Mouse (Mus musculus) cerebellum, postnatal 36 days (tissue): ENCODE data around the gene Arfgap2.

Source experiments
- DNase-seq, 2 experiments: peaks; one replicate each; pipeline ENCODE4 v3.0.0; 2021 to 2022; ENCODE audit warnings: mixed read lengths in 2 of 2

Gene Arfgap2

DNA sequence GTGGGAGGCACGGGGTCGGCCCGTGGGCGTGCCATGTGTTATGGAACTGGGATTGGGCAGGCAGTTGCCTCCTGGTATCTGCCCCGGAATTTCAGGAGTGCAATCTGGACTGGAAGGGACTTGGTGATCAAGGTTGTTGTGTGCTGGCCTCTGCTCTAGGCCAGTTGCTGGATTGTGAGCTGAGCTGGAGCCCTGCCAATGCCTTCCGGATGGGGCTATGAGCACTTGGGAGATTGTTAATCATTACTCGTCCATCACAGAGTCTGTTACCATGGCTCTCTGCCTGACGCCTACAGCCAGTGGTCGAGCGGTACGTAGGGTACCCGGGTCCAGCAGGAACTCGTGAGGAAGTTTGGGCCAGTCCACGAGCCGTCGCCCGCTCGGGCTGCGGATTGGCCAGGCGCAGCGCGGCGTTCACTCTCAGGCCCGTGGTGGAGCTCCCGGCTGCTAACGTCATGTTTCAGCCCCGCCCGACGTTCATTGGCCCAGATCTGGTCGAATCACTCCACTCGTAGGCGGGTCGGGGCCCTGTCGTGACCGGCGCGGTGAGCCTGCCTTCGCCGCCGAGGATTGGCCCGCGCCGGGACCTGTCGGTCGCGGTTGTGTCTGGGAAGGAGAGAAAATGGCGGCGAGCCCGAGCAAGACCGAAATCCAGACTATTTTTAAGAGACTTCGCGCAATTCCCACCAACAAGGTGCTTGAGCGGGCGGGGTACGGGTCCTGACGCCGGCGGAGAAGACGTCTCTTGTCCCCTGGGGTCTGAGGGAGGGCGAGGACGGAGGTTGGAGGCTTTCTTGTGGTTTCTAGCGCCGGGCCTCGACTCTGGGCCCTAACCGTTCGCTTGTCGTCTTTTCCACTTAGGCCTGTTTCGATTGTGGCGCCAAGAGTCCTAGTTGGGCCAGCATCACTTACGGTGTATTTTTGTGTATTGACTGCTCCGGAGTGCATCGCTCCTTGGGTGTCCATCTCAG is at the start of gene Arfgap2:
Gene Arfgap2, plus strand, starts transcription at position 264 of the 971 bp plus-strand sequence.
- peak; percentile 98 for DNase-seq

DNA sequence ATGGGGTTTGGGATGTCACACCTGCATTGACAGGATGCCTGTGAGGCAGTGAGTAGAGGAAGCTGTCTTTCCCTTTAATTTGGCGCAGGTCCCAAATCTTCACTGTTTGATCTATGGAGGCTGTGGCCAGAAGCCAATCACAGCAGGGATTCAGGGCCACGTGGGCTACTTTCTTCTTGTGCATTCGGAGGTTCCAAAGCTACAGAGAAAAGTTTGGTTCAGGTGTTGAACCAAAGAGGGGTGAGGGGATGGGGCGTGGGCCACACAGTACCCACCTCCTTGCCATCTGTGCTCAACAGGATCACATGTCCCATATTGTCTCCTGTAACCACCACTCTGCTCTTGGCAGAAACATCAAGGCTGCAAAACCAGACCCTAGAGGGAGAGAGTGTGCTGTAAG is 47.7 kb upstream of the Arfgap2 start:
- peak; percentile 35 to 42 for DNase-seq

DNA sequence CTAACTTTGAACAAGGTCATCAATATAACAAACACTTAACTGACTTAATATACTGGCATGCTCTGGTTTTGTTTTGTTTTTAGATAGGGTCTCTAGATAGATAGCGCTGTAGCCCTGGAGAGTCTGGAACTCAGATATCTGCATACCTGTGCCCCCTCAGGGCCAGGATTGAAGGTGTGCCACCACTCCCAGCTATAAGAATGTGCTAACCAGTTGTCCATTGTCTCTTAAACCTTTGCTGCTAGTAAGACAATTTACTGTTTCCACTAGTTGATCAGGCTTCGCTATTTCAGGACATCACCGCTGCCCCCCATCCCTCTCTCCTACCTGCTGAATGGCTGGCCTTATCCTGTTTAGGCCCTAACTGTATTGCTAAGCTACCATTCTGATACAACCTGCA is 44.3 kb upstream of the Arfgap2 start:
- DNase-seq: no peak

DNA sequence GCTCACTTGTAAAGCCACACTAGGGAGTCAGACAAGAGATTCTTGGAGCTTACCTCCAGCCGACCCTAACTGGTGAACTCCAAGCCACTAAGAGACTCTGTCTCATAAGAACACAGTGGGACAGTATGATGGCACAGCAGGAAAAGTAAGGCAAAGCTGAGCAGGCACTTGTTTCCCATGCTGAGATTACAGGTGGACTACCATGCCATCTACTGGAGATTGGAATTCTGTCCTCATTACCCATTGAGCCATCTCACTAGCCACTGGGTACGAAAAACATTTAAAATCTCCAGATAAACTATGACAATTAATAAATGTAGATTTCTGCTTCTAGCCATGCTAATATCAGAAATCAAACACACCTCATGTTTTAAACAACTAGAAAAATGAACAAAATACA is 41.2 kb upstream of the Arfgap2 start:
- no peak for DNase-seq

DNA sequence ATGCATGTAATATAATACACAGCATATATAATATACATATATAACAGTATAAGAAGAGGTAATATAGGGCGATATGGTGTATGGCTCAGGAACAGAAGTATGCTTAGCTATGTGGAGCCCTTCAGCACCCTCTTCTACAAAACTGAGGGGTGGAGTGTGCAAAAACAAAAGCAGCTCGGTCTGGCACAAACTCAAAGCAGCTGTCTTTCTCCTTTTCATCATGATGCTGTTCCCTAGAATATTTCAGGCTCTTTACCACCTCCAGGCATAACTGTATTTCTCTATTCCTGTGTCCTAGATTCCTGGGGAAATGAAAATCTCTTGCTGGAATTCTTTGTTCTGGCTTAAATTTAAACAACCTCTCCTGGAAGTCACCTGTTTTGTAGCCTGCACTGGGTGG is 35.0 kb upstream of the Arfgap2 start:
- no peak for DNase-seq

DNA sequence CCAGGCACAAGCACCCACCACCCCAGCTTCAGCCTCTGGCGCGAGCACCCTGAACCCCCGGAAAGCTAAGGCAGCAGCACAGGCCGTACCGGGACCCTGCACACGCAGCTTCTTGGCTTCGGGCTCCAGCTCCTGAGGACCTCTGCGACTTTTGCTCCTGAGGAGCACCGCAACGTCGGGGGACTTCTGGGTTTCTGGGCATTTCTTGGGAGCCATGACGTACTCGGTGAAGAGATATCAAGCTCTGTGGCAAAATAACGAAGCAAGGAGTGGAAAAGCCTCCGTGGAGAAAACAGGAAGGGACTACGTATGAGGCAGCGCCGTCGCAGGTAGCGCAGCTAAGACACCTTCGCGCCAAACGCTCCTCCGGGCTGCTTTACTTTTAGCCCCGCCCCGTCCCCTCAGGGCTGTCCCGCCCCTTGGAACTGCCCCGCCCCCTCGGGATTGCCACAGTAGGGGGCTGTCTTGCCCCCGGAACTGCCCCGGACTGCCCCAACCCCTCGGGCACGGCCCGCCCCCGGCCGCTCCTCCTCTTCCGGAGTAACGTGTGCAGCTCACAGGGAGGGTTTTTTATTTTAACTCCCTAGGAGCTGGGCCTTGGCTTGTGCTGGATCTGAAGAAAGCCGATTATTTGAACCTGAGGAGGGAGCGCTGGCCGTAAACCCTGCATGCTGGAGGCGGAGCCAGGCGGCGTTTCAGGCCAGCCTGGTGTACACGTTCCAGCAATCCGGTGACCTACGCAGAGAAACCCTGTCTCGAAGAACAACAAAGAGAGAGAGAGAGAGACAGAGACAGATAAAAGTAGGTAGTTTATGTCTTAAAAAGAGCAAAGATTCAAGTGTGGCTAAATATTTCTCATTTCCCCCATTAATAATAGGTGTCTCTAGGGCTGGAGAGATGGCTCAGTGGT is 27.9 kb upstream of the Arfgap2 start, which contains the start of gene Ddb2:
Gene Ddb2, minus strand, starts transcription at position 382 of the 910 bp plus-strand sequence.
- DNase-seq: peak; percentile 85 to 94

DNA sequence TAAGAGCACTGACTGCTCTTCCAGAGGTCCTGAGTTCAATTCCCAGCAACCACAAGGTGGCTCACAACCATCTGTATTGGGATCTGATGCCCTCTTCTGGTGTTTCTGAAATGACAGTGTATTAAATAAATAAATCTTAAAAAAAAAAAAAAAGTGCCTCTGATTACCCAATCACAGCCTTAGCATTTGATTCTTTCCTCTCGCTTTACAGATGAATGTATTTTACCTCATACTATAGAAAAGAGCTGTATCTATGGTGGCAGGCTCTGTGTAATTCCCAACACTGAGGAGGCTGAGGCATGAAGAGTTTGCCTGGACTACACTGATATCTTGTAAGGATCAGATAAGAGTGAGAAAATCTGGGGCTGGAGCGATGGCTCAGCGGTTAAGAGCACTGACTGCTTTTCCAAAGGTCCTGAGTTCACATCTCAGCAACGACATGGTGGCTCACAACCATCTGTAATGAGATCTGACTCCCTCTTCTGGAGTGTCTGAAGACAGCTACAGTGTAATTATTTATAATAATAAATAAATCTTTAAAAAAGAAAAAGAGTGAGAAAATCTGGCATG is 27.2 kb upstream of the Arfgap2 start:
- peak in 1 of 2 experiments; percentile 37 for DNase-seq

DNA sequence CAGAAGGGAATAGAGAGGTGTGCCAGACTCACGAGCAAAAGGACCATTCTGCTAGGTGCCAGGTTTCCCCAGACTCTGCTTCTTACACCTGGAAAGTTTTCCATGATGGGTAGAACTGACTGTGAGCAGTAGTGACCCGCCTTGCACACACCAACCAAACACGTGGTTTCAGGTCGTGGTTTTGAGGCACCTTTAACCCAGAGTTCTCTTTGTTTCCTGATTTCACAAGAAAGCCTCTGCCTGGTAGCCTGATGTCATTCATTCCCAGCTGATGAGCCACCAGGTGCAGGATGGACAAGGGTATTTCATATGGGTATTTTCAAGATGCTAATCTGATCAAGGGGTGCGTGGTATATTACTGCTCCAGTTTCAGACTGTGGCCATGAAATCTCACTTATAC is 22.2 kb upstream of the Arfgap2 start:
- no peak for DNase-seq

DNA sequence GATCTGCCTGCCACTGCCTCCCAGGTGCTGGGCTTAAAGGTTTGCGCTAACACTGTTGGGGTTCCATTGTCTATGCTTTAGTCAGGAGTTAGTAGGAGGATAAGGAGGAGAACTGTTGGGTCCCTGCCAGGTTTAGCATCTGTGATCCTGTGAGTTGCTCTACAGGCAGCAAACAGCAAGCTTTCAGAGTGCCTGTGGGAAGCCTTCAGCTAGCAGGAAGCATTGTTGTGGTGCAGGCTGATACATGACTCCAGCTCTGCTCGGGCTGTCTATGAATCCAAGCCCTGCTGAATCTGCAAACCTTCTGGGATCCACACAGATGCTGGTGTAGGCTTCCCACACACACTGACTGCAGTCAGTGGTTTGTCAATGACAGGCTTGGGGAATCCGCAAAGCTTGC is 21.4 kb upstream of the Arfgap2 start:
- peak; percentile 45 for DNase-seq

DNA sequence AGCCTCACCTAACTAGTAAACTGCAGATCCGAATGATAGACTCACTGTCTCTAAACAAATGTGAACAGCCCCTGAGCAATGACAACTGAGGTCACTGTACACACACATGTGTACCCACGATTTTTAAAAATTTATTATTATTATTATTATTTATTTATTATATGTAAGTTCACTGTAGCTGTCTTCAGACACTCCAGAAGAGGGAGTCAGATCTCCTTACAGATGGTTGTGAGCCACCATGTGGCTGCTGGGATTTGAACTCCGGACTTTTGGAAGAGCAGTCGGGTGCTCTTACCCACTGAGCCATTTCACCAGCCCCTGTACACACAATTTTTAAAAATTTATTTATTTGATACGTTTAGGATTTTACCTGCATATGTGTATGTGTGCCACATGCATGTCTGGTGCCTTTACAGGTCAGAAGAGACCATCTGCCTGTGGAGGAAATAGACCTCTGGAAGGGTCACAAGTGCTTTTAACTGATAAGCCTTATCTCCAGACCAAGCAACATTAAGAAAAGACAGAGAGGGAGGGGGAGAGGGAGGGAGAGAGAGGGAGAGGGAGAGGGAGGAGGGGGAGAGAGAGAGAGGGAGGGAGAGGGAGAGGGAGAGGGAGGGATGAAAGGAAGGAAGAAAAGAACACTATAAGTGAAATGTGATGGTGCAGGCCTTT is 20.1 kb upstream of the Arfgap2 start:
- no peak for DNase-seq

DNA sequence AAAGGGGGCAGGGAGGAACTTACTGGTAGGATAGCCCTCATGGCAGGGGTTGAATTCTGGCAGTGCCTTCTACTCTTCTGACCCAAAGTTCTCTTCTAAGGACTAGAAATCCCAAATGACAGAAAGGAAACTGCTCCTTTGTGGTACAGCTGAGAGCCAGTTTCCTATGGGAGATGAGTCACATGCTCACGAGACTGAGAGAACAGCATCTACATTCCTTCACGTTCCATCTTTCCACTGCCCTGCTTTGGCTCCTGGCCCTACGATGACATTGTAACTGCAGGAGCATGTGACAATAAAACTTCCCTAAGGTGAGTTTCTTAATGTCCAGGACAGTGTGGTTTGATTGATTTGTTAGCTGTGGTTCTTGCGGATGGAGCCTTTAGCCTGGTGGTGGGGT is 16.4 kb upstream of the Arfgap2 start:
- no peak for DNase-seq

DNA sequence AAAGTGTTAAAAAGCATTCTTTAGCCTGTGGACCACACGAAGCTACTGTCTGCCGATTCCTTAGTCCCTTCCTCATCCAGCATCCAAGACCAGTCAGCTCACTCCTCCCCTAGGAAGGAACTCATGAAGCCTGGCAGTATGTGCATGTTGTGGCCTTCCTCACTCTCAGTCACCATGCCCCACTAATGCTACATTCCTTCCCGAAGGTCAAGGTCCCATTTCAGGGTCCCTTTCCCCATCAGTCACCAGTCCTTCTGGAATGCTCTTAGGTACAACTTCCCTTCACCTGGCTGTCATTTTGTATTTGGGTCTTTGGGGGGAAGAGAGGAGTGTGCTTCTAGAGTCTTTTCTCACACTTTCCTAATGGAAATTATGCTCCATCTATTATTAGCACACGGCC is 12.8 kb upstream of the Arfgap2 start:
- DNase-seq: no peak

DNA sequence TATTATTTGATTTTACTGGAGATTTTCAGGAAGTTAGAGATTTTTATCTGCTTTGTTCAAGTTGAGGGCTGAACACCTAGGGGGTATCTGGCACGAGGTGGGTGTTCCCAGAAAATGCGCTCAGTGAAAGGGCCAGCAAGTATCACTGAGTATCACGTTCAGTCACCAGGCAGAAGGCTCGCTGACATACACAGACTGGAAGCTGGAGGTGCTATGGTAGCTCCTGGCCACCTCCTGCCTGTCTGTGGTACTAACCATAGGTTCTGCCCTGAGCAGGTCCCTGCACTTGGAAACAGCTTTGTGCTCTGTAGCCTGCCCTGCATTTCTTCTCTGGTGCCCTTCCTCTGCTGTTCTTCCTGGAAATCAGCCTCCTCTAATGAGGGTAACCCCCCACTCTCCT is 12.3 kb upstream of the Arfgap2 start:
- DNase-seq: no peak

DNA sequence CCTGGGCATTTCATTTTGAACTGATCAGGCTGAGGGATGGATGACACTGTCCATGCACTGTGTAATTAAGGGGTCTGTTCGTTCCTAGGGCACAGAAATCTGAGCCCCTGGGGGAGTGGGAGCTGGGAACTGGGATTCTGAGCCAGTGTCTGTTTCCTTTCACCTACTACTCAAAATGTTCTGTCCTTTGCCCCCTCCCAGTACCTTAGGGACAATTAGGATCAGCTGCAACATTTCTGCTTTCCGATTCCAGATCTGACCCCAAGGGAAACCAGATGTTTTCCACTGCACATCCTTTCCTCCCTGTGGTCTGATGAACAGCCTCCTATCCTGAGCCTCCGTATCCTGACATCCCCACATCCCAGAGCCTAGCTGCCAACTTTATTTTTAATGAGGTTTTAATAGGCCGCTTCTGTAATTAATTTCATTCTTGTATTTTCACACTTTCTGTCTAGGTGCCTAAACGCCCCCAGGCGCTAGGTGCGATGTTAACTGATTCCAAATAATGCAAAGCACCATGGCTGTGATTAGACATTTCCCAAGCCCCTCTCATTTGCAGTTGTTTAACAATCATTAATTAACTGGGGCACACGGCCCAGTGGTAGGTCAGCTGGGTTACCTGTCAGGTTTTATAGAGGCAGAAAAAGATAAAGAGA is 9.9 kb upstream of the Arfgap2 start:
- DNase-seq: peak in 1 of 2 experiments; percentile 12

DNA sequence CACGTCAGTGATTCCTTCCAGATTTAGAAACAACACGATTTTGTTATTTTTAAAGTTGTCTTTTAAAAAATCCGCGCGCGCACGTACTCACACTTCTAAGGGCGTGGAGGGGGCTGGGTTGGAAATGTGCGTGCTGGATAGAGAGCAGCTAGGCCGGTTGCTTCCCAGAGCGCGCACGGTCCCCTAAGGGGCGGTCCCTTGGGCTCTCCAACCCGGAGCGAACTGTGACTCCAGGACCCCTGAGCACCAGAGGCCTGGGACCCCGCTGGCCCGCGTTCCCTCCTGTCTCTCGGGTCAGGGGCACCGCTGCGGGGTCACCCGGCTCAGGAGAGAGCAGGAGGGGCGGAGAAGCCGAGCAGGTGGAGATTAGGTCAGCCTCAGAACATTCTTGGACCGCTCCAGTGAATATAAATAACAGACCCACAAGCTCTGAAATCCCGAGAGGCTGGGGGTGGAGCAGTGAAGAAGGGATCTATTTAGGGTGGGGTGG is 9.1 kb upstream of the Arfgap2 start, which contains the start of gene Pacsin3:
Gene Pacsin3, plus strand, starts transcription at position 294 of the 490 bp plus-strand sequence.
- DNase-seq: peak; percentile 61 to 69

DNA sequence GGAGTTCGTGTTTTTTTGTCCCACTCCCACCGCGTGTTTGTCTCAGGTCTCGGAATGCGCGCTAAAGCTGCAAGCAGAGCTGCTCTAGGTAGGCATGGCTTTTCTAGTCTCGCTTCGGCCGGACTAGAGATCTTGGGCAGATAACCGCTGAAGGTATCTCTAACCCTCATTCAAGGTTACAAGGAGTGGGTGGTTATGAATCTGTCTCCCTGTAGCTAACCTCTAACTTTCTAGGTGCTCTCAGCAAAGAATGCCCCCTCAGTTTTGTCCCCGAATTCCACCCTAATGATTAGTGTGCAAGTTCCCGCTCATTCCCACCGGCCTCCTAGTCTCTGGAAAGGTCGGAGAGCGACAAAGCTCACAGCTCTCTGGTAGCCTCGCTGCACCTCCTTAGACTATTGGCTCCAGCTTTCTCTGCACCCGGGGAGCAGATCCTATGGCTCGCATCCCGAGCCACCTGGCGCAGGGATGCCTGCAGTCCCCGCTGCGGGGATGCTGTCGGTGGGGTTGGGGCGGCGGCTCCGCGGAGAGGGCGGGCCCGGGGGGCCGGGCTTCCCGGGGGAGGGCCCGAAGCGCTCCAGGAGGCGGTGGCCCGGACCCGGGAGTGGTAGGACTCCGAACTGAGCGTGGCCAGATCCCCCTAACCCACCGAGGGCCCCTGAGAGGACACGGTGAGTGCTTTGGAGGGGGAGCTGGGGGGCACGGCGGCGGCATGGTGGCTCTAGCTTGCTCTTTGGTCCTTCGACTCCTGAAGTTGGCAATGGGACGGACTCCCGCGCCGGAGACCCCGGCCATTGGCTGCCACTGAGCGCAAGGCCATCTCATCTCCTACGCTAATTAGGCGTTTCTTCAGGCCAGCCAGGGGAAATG is 8.3 kb upstream of the Arfgap2 start:
- peak; percentile 74 to 80 for DNase-seq

DNA sequence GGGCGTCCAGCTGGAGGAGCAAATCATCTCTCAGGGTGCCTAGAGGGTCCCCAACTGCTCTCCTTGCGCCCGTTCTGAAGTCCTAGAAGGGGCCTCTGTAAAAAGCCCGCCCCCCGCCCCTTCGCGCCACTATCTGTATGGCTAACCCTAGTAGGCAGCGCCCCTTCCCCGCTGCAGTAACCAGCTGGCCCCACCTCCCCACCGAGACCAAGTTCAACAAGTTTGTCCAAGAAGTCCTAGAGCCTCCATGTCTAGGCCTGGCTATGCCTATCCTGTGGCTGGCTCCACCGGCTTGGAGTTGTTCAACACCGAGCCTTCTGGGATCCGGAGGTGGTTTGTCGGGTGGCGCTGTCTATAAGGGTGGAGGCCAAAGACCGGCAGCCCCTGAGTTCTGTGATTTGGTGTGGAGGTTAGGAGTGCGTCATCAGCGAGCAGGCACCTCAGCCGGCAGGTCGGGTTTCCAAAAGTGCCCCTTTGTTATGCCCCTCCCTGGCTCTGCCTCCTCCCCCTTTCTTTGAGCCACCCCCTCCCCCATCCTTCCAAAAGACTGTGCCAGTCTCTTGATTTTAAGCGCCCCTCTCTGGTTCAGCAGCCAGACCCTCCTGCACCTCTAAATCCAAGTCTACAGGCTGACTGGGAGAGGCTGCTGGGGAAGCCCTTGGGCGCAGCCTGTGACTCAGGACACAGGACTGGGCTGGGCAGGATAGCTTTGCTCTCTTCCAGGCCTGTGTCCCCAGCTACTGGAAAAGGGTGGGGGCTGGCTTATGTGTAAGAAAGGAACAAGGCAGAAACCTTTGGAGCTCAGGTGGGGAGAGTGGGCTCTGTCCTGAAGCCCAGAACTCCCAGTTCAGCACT is 7.4 kb upstream of the Arfgap2 start:
- peak; percentile 43 to 56 for DNase-seq

DNA sequence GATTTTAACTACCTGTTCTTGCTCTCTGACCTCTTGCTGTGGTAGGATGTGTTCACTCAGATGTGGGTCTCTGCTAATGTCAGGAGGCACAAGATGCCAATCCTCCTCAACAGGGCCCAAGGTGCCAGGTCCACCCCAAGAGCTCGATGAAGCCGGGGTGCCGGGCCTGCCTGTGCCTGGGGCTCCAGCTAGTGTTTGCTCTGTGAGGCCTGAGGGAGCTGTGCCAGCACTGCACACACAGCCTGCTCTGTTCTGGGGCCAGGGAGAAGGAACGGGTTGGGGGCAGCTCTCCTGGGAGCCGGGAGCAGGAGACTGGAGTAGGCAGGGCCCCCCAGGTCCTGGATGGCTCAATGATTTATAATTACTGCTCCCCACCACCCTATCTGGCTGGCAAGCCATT is 6.7 kb upstream of the Arfgap2 start:
- DNase-seq: peak; percentile 52 to 62

DNA sequence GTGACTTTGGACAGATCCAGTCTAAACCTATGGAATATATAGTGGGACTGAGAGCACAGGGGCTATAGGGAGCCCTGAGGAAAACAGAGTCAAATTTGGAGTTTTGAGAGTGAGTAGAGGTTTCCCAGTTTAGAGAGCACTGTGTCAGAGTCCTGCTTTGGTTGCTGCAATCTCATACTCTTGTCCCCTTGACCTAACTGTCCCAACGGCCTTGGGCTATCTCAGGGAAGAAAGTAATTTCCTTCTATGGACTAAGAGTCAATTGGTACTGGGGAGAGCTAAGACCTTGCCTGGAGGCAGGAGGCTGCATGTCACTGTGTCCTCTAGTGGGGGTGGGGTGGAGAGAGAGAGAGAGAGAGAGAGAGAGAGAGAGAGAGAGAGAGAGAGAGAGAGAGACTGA is 5.9 kb upstream of the Arfgap2 start:
- peak in 1 of 2 experiments; percentile 2 for DNase-seq
